Mouse (Mus musculus) c-Kit-positive CD71-positive TER-119-negative erythroid progenitor cells, embryonic 14.5 days (primary cell): ENCODE results near the gene Gm17409.

Experiments
- DNase-seq: peaks from one replicate; pipeline ENCODE4 v3.0.0-alpha.2; 2013; ENCODE audit warnings: low read depth

Gene Gm17409

DNA sequence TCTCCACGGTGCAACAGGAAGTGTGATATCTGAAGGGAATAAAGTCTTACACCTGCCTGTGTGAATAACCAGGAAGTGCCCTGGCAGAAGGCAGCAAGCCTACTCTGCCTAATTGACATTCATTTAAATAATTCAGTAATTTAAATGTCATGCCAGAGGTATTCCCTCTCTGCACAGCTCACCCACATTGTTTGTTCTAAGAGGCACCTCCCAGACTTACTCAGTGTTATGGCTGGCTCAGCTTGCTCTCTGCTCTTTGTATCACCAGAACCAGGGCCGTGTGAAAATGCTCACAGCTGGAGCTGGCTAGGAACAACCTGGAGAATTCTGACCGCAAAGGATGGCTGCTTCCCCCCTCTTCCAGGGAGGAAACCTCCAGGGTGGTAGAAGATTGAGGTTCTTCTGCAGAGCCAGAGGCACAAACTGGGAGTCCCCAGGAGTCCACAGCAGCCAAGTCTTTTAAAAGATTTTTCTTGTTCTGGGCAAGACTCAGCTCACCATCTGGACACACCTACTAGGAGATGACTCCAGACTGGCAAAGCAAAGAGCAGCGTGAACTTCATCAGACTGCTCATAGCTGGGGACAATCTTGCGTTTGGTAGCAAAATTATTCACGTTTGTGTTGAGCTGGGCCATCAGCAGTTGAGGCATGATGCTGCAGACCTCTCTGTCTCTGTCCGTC lies 14.5 kb downstream of the Gm17409 start:
- no peak for DNase-seq

DNA sequence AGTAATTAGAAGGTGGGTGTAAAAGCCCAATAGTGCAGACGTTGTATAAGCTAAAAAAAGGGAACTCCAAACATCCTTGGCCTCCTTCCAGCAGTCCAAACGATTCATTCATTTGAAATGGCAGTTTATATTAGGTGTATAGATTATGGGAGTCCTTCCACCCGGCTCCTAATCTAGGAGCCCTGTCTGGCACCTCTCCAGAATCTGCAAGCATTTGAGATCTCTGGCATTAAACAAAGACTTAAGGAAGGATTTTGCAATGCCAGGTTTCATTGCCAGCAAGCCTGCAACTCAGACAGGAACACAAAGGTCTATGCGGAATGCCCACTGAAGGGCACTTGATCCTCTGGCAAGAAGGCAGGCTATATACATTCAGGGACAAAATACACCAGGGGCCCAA lies 15.2 kb downstream of the Gm17409 start:
- no peak for DNase-seq

DNA sequence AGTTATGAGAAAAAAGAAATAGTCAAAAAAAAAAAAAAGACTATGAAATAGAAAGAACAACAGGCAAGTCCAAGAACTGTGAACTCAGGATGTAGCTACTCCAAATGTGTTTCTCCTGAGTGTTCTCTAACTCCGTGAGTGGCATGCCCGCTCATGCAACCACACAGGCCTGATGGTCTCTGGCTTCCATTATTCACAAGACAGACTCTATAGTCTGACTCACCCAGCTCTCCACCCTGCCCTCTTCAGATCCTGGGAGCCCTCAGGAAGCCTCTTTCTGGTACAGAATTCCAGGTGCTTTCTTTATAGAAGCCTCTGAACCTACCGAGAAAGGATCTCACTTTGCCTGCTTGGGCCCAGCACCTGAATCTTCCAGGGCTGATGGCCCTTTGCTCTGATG lies 15.8 kb downstream of the Gm17409 start:
- DNase-seq: no peak

DNA sequence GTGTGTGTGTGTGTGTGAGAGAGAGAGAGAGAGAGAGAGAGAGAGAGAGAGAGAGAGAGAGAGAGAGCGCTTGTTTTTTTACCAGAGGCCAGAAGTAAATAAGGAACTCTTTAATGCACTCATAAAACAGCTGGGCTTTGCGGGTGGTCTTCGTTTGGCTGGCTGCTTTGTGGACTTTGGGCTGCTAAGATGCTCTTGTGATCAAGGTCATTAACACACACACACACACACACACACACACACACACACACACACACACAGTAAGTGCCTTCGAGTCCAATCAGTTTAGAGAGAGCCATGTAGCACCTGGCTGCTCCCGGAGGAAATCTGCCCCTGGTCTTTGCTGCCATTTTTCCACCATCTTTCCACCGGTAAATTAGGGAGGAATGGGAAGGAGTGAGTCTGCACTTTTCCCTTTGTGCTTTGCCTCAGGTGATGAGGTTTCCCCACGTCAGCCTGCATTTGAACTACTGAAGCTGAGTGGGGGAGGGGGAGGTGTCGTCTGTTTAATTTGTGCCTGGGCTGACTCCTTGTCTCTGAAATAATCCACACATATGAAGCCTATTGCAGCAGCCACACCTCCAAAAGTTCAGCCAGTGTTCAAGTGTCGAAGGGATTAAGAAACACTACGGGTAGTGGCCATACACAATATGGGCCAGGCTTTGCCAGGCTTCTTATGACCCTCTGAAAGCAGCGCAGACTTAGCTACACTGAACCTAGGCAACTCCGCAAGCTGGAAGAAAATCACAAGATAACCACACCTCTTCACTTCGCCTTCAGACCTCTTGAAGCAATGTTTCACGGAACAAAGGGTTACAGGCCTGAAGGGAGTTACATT lies 16.7 kb downstream of the Gm17409 start:
- no peak for DNase-seq

DNA sequence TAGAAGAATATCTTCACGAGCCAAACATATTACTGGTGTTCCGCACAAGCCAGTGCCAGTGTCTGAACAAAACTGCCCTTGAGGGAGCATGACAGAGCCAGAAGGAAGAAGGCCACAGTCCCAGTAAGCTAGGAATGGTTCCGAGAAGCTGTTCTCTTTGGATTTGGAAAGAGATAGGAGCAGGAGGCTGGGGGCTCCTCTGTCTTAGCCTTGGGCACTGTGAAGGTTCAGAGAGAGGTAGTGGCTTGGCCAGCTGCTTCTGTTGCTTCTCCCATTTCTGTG lies 17.3 kb downstream of the Gm17409 start:
- no peak for DNase-seq

DNA sequence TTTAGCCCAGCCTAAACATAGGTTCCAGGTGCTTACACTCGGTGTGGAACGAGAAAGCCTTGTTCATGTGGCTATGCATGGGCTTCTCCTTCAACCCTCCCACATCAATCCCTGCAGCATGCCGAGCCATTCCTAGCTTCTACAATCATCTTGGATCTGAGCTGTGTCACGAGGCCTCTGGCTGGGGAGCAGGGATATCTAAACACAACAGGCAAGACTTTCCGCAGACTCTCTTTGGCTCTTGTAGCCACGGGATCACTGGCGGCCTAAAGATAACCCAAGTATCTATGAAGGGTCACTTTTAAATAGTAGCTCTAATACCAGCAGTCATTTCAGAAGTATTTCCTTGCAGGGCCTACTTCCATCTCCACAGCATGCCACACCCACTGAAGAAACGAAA lies 18.5 kb downstream of the Gm17409 start:
- DNase-seq: no peak

DNA sequence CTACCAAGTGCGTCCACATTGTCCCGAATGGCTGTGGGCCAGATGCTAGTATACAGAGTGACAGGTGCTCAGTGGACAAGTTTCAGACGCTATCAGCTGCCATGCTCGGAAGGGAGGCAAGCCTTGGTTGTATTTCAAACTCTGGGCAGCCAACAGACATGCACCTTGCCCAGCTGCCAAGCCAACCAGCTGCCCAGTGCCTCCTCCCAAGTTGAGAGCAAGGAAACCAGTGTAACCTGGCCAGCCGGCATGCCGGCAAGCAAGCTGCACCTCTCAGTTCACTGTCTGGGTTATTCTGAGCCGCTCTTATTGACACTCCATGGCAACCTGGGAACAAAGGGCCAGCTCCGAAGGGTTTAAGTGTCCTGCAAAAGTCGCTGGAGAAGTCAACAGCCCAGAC lies 19.4 kb downstream of the Gm17409 start:
- DNase-seq: no peak

DNA sequence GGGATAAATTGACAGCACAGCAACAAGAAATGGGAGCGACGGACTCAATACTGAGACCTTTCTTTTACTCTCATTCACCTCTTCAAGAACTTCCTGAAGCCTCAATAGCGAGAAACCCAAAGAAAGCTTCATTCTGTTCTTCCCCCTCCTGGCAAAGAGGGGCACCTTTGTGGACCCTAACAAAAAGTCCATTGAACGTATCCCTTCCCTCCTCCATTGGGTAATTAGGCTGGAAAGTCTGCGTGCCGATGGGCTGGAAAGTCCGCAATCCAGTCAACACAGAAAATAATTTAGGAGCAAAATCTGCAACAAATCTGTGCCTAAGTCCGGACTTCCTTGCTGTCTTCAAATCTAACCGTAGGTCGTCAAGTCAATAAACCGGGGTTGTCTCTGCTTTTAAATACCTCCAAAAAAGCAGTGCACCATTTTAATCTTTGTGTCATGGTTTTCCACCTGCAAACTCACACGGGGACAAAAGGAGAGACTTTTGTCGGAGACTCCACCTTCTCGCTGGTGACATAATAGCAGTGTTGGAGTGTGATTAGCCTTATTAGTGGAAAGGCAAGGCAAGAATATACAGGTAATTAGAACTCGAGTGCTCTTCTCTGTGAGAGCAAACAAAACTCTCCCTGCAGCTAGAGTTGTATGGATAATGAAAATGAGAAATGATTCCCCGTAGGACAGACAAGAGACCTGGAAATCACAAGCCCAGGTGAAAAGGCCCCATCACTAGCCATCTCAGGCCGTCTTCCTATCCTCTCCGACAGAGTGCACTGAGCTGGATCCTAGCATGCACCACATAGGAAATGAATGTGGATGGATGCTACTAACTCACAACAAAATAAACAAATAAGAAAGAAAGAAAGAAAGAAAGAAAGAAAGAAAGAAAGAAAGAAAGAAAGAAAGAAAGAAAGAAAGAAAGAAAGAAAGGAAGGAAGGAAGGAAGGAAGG lies 24.0 kb downstream of the Gm17409 start:
- DNase-seq: no peak

DNA sequence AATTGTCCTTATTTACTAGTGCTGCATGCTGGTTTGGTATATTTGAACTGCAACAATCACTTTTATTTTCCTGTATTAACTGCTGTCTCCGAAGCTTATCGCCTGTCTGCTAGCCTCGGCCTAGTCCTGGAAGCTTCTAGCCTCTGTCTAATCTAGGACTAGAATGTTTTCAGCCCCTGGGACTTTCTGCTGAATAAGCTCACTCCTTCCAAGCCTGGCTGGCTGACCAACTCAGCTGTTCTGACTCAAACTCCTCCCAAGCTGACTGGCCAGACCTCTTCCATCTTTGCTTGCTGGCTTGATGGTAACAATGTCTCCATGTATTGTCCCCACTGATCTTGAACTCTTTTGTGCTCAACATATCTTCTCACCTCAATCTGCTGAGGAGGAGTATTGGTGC lies 25.4 kb downstream of the Gm17409 start:
- DNase-seq: no peak

DNA sequence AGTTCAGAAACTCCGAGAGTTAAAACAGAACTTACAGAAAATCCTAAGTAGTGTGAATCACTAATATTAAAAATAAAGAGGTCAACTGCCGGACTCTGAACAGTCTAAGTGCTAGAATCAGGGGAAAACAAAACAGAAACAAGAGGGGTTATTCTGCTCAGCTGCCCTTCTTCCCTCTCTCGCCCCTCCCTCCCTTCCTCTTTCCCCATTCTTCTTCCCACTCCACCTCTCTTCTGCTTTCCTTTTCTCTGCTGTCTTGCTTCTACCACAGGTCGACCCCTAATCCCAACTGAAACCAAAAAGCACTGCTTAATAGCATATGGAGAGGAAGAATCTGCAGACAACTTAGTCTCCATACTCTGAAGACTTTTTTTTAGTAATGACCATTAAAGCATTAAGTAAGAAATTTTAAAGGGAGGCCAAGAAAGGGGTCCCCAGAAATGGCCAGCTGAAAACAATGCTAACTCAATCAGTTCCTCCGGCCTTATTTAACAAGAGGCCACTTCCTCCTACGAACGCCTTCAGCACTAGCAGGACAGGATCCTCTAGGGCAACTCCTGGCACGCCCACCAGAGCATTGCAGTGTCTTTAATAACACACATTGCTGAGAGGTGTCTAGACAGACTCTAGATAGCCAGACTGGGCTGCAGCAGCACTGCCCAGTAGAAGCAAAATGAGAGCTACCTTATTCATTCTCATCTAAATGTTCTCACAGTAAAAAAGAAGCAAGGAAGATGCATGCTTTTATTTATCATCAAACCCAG lies 26.9 kb downstream of the Gm17409 start:
- no peak for DNase-seq

DNA sequence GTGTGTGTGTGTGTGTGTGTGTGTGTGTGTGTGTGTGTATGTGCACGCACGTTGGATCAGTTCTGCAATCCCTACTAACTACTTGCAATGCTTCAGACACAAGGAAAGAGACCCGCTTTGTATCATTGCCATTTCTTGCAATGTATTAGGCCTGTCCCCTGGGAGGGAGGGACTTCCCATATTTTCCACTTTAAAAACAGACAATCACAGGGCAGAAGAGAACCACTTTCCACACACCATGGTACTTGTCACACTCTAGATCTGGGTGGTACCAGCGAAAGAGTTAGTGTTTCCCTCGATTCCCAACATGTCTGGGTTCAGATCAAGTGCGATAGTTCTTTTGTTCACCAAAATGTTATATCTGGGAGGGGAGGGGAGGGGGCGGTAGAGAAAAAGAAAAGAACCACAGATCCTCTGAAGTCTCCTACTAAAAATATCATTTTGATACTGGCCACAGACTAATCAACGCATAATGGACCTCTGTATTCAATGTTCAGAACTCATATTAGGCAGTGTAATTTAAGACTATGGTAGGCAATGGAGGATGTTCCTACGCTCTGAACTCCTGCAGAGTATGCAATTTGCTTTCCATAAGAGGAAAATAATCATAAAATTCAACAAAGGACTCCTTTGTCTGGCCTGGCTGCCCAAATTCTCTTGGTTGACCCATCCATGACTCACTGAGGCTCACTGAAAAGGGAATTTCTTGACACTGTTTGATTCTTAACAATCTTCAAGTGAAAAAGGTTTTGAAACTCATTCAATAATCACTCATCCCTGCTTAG lies 35.6 kb downstream of the Gm17409 start:
- no peak for DNase-seq

DNA sequence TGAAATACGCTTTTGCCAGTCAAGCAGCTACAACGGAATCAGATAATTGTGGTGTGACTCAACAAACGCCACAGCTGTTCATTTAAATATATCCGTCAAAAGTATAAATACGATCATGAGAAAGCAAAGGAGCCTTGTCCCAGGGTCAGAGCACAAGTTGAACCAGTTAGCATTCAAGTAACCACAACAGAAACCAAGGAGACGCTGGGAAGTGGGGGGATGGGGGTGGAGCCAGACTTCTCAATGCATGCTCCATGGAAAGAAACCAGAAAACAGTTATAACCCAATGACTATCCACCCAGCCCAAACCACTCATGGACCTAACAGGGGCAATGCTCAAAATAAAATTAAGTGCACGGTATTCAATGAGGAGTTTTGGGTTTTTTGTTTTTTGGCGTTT lies 40.3 kb downstream of the Gm17409 start:
- DNase-seq: no peak

DNA sequence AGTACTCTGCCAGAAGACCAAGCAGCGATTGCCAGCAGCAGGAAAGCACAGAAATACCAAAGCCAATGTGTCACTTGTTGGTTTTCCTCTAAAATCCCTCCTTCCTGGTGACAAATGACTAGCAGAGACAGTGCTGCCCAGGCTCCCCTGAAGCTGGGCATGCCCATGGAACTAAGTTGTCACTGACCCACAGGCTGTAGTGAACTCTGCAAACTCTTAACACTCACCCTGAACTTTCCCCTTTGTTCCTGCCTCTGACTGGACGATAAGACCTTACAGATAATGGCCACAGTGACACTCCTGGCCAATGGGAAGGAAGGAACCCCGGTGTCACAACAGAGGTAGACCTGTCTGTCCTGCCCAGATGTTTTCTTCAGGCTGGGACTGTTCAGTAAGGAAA lies 43.3 kb downstream of the Gm17409 start:
- DNase-seq: no peak

DNA sequence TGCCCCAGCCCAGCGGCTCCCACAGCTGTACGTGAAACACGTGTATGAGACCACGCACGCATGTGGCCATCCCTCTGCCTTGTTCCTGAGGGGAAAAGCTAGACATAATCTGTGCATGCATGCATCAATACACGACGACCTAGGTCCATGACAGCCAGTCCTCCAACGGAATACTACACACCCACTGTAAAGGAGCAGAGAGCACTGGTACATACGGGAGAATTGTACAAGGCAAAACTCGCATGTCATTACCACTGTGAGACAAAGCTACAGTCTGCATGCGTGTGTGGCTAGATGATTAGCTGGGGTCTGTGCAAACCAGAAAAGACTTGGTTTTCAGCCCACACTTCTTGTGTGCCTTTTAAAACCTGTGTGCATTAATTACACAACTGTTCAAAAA lies 44.6 kb downstream of the Gm17409 start:
- DNase-seq: no peak

DNA sequence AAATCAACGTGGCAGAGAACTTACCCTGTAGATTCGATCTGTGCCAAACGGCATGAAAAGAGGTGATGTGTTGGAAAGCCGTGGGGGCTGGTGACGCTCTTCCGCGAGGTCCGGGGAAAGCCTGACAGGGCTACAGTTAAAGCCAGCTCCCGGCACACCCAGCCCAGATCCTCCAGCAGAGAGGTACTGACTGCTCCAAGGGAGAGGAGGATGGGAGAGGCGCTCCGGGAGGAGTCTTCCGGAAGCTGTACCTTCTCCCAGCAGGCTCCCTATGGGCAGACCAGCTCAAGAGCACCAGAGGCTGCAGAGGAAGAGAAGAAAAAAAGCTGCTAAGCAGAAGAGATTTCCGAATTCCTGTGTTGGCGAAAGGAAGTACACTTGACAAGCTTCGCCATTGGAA lies 46.1 kb downstream of the Gm17409 start:
- no peak for DNase-seq

DNA sequence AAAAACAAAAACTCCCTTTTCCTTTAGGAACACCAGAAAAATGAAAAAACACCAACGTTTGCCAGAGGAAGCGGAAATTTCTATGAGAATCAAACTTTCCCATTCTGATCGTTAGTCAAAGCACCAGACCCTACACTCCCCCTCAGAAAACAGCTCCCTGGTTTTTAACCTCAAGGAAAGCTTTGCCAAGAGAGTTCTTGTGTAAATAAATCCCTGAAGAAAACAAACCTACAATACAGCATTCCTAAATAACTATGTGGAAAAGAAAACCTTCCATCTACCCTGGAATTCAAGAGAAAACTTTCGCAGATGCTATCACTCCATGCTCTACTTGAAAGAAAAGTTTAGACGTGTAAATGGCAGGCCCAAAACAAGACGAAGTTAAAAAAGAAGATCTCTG lies 47.0 kb downstream of the Gm17409 start:
- DNase-seq: no peak

DNA sequence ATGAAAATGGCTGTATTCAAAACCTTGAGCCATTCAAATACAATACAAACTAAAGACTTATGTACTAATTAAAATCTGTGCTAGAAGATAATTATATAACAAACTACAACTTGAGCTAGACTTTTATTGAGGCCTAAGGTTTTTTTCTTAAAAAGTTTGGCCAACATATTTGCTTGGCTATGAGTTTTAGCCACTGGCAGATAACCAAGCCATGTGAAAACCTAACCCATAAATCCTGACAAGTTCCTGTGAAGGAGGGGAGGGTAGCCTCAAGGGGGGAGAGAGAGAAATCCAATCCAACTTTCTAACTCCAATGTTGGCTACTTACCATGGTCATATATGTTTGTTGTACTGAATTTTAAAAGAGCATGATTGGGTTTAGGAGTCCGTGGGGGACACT lies 48.6 kb downstream of the Gm17409 start:
- DNase-seq: no peak
